Mouse (Mus musculus): ENCODE data around the gene Cmtm5. TPM values are rescaled to one million over a fixed set of nuclear protein-coding genes. Genes with fewer than 3 reads are reported as not detected.
"Not testable (repeated sequence)": the region's sequence is repeated elsewhere in the genome, so short reads cannot be mapped to it uniquely, and the experiment has no call there.

Cmtm5 gene
- polyA plus RNA-seq, 1 experiment = not detected

DNA sequence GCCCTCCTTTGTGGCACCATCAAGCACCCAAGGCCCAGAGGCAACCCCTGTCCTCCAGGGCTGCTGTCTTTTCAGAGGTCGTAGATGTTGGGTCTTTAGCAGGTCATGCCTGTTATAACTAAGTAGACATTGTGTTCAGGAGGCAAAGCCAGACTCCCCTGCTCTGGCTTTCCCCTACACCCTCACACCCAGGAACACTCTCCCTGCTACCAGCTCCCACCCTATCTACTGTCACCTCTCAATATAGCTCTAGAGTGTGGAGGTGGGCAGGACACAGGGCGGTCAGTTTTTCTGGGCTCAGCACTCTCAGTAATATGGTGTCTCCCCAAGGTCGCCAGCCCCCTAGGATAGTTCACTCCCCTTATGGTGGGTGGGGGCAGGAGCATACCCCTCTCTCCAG lies 31.8 kb downstream of the Cmtm5 start:
- no peaks in the 10 kb centered on the region for H3K36me3 ChIP-seq (ENCODE audit: control insufficient read depth, insufficient read depth, low read length)
- H3K27ac ChIP-seq (ENCODE audit: control insufficient read depth, insufficient read depth, low read depth, low read length) = no peak overlapping the region
- no peak for TF ChIP-seq POLR2A (IDR thresholded peaks at IDR 0.05; ENCODE audit: control insufficient read depth, low read depth, low read length)
- no peak for TF ChIP-seq CTCF (IDR thresholded peaks at IDR 0.05; ENCODE audit: control insufficient read depth, insufficient read depth, insufficient replicate concordance, low read depth, low read length)
- H3K4me3 ChIP-seq (ENCODE audit: control insufficient read depth, low read depth, low read length) = no peak overlapping the region
- H3K27me3 ChIP-seq (ENCODE audit: control insufficient read depth, insufficient read depth, low read length) = no peaks in the 10 kb centered on the region
- no peaks in the 10 kb centered on the region for H3K4me1 ChIP-seq (ENCODE audit: control insufficient read depth, insufficient read depth, low read length)

DNA sequence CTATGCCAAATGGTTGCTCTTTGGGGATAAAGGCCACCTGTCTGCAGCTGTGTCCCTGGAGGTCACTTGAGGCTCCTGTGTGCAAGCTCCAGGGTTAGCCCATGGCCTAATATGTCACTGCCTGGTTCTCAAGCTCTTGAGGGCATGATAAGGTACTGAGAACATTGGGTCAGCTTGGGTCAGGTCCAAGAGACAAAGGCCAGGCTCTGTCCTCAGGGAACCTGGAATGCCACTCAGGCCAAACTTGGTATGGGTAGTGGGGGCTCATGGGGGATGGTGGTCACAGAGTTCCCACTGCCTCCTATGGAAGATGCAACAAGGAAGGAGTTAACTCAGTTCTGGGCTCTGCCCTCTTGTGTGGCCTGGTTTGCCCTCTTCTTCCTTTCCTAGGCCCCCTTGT lies 32.3 kb downstream of the Cmtm5 start:
- H3K27me3 ChIP-seq (ENCODE audit: control insufficient read depth, insufficient read depth, low read length) = no peaks in the 10 kb centered on the region
- no peaks in the 10 kb centered on the region for H3K4me1 ChIP-seq (ENCODE audit: control insufficient read depth, insufficient read depth, low read length)
- no peaks in the 10 kb centered on the region for H3K36me3 ChIP-seq (ENCODE audit: control insufficient read depth, insufficient read depth, low read length)
- no peak overlapping the region for H3K4me3 ChIP-seq (ENCODE audit: control insufficient read depth, low read depth, low read length)
- TF ChIP-seq POLR2A (IDR thresholded peaks at IDR 0.05; ENCODE audit: control insufficient read depth, low read depth, low read length) = no peak
- no peak for TF ChIP-seq CTCF (IDR thresholded peaks at IDR 0.05; ENCODE audit: control insufficient read depth, insufficient read depth, insufficient replicate concordance, low read depth, low read length)
- H3K27ac ChIP-seq (ENCODE audit: control insufficient read depth, insufficient read depth, low read depth, low read length) = no peak overlapping the region

DNA sequence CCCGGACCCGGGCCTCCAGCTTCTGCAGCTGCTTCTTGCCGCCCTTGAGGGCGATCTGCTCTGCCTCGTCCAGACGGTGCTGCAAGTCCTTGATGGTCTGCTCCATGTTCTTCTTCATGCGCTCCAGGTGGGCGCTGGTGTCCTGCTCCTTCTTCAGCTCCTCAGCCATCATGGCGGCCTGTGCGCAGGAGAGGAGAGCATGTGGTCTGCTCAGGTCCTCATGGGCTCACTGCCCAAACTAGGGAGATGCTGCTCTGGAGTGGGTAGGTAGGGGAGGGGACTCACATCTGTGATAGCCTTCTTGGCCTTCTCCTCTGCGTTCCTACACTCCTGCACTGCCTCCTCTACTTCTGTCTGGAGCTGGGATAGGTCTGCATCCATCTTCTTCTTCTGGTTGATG lies 36.7 kb downstream of the Cmtm5 start:
- H3K4me1 ChIP-seq (ENCODE audit: control insufficient read depth, insufficient read depth, low read length) = not testable (repeated sequence)

DNA sequence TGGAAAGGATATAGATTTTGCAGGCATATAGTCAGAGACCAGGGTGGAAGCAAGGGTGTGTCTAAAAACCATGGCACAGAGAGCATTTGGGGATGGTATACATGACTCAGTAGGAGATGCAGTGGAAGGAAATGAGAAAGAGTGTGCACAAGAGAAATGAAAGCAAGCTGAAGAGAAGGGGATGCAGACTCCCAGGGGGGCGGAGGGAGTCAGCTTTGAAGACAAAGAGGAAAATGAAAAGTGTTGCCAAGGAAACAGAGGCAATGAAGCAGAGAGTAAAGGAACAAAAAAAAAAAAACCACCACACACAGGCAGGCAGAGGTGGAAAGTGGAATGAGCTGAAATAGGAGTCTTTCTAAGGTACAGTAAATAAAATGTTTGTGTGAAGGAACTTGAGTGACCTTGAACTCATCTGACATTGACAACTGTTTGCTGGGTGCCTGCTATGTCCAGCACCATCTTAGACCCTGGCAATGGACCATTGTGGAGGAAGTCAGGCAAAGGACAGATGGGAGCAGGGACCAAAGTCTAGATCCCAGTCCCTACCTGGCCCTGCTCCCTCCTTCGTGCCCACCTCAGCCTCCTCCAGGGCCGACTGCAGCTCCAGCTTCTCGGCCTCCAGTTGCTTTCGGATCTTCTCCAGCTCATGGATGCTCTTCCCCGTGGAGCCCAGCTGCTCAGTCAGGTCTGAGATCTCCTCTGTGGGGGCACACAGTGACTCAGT lies 38.2 kb downstream of the Cmtm5 start:
- H3K4me1 ChIP-seq (ENCODE audit: control insufficient read depth, insufficient read depth, low read length) = no peaks in the 10 kb centered on the region; the same call in 1 of the 2 replicates
- no peaks in the 10 kb centered on the region for H3K36me3 ChIP-seq (ENCODE audit: control insufficient read depth, insufficient read depth, low read length)
- no peak overlapping the region for H3K27ac ChIP-seq (ENCODE audit: control insufficient read depth, insufficient read depth, low read depth, low read length)
- no peaks in the 10 kb centered on the region for H3K27me3 ChIP-seq (ENCODE audit: control insufficient read depth, insufficient read depth, low read length)
- TF ChIP-seq CTCF (IDR thresholded peaks at IDR 0.05; ENCODE audit: control insufficient read depth, insufficient read depth, insufficient replicate concordance, low read depth, low read length) (no peak), POLR2A (IDR thresholded peaks at IDR 0.05; ENCODE audit: control insufficient read depth, low read depth, low read length) (no peak)
- H3K4me3 ChIP-seq (ENCODE audit: control insufficient read depth, low read depth, low read length) = no peak overlapping the region

More for the DNA sequence above, 36.7 kb downstream of the Cmtm5 start:
- H3K36me3 ChIP-seq (ENCODE audit: control insufficient read depth, insufficient read depth, low read length); H3K27ac ChIP-seq (ENCODE audit: control insufficient read depth, insufficient read depth, low read depth, low read length); H3K4me3 ChIP-seq (ENCODE audit: control insufficient read depth, low read depth, low read length); H3K27me3 ChIP-seq (ENCODE audit: control insufficient read depth, insufficient read depth, low read length): not testable (repeated sequence)

DNA sequence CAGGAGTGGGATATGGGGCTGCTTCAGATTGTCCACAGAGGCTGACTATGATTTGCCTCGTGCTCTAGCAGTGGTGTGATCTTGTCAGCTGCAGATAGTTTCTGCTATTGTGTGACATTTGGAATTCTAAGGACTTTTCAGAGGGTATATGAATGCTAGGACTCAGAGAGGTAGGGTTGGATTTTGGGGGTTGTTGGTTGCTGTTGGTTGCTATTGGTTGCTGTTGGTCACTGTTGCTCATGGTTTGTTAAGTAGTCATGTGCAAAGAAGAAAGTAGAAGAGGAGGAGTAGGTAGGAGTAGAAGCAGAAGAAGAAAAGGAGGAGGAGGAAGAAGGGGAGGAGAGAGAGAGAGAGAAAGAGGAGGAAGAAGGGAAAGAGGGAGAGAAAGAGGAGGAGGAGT lies 40.6 kb downstream of the Cmtm5 start, which contains the start of gene Gm17428:
TSS of gene Gm17428 (plus strand) at position 301 of the 400 bp plus-strand sequence.
- Histone ChIP-seq H3K27me3 (ENCODE audit: control insufficient read depth, insufficient read depth, low read length) (no peaks in the 10 kb centered on the region), H3K4me1 (ENCODE audit: control insufficient read depth, insufficient read depth, low read length) (no peaks in the 10 kb centered on the region; the same call in 1 of the 2 replicates), H3K27ac (ENCODE audit: control insufficient read depth, insufficient read depth, low read depth, low read length) (no peak within 1 kb of the TSS), H3K4me3 (ENCODE audit: control insufficient read depth, low read depth, low read length) (no peak within 1 kb of the TSS), H3K36me3 (ENCODE audit: control insufficient read depth, insufficient read depth, low read length) (no peaks in the 10 kb centered on the region)
- TF ChIP-seq POLR2A (IDR thresholded peaks at IDR 0.05; ENCODE audit: control insufficient read depth, low read depth, low read length) (no peak), CTCF (IDR thresholded peaks at IDR 0.05; ENCODE audit: control insufficient read depth, insufficient read depth, insufficient replicate concordance, low read depth, low read length) (no peak)

DNA sequence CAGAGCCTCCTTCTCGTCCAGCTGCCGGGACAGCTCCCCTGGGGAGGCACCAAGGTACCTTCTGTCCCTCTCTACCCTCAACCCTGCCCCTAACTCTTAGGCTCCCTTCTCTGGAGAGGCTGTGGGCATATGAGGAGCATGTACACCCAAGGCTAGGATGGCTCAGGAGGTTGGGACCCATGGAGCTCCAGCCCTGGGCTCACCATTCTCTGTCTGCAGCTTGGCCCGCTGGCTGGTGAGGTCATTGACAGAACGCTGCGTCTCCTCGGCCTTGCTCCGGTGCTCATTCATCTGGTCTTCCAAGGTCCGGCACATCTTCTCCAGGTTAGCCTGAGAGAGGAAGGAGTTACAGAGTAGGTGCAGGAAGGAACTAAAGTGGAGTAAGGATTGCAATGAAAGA lies 42.6 kb downstream of the Cmtm5 start:
- Histone ChIP-seq H3K4me3 (ENCODE audit: control insufficient read depth, low read depth, low read length) (no peak overlapping the region), H3K27ac (ENCODE audit: control insufficient read depth, insufficient read depth, low read depth, low read length) (no peak overlapping the region), H3K27me3 (ENCODE audit: control insufficient read depth, insufficient read depth, low read length) (no peaks in the 10 kb centered on the region), H3K36me3 (ENCODE audit: control insufficient read depth, insufficient read depth, low read length) (no peaks in the 10 kb centered on the region), H3K4me1 (ENCODE audit: control insufficient read depth, insufficient read depth, low read length) (no peaks in the 10 kb centered on the region; the same call in 1 of the 2 replicates)
- no peak for TF ChIP-seq POLR2A (IDR thresholded peaks at IDR 0.05; ENCODE audit: control insufficient read depth, low read depth, low read length)
- no peak for TF ChIP-seq CTCF (IDR thresholded peaks at IDR 0.05; ENCODE audit: control insufficient read depth, insufficient read depth, insufficient replicate concordance, low read depth, low read length)

DNA sequence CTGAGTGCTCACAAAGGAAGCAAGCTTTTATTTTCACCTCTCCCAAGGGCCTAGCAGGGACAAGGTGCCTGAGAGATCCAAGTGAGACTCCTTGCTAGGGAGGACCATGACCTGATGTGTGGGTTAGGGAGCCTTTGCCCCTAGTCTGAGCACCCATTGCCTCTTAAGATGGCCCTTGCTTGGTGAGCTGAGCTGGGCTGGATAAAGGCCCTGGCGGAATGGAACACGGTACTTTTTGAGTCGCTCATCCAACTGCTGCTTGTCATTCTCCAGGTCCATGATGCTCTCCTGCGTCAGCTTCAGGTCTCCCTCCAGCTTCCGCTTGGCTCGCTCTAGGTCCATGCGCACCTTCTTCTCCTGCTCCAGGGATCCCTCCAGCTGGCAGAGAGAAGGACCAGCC lies 45.9 kb downstream of the Cmtm5 start:
- Histone ChIP-seq H3K4me1 (ENCODE audit: control insufficient read depth, insufficient read depth, low read length) (no peaks in the 10 kb centered on the region; the same call in 1 of the 2 replicates), H3K27me3 (ENCODE audit: control insufficient read depth, insufficient read depth, low read length) (no peaks in the 10 kb centered on the region), H3K36me3 (ENCODE audit: control insufficient read depth, insufficient read depth, low read length) (no peaks in the 10 kb centered on the region), H3K4me3 (ENCODE audit: control insufficient read depth, low read depth, low read length) (no peak overlapping the region), H3K27ac (ENCODE audit: control insufficient read depth, insufficient read depth, low read depth, low read length) (no peak overlapping the region)
- no peak for TF ChIP-seq CTCF (IDR thresholded peaks at IDR 0.05; ENCODE audit: control insufficient read depth, insufficient read depth, insufficient replicate concordance, low read depth, low read length)
- no peak for TF ChIP-seq POLR2A (IDR thresholded peaks at IDR 0.05; ENCODE audit: control insufficient read depth, low read depth, low read length)

DNA sequence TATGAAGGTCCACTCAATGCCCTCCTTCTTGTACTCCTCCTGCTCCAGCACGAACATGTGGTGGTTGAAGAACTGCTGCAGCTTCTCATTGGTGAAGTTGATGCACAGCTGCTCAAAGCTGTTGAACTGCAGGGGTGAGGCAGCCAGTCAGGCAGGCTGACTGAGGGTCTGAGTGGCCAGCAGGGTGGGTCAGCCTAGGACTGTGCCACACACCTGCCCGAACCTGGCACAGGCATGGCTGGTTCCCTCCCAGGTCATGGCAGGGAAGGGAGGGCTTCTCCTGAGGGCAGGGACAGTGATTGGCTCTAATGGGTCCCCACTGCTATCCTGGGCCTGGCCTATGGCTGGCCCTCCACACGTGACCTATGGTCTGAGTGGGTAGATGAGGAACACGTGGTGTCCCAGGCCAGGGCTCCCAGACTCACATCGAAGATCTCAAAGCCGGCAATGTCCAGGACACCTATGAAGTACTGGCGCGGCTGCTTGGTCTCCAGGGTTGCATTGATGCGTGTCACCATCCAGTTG lies 52.4 kb downstream of the Cmtm5 start:
- H3K4me1 ChIP-seq (ENCODE audit: control insufficient read depth, insufficient read depth, low read length); H3K27ac ChIP-seq (ENCODE audit: control insufficient read depth, insufficient read depth, low read depth, low read length); H3K36me3 ChIP-seq (ENCODE audit: control insufficient read depth, insufficient read depth, low read length); H3K27me3 ChIP-seq (ENCODE audit: control insufficient read depth, insufficient read depth, low read length); H3K4me3 ChIP-seq (ENCODE audit: control insufficient read depth, low read depth, low read length): not testable (repeated sequence)

Other genes with a start within 250 kb of the Cmtm5 start
- 117 and 121 TPM in 2 replicates for gene Acin1, start 249.3 kb upstream of the Cmtm5 start, polyA plus RNA-seq (2012; rRNA removed)
- 0.22 and 0.32 TPM in 2 replicates for gene Gm29776, start 237.4 kb upstream of the Cmtm5 start, polyA plus RNA-seq (2012; rRNA removed)
- gene Cebpe, start 224.1 kb upstream of the Cmtm5 start, polyA plus RNA-seq (2012; rRNA removed) = 0.22 and 0.32 TPM in 2 replicates
- 18.8 and 27.5 TPM in 2 replicates for gene Slc7a8, start 154.3 kb upstream of the Cmtm5 start, polyA plus RNA-seq (2012; rRNA removed)
- gene Rnf212b, start 122.1 kb upstream of the Cmtm5 start, polyA plus RNA-seq (2012; rRNA removed) = 9.1 and 9.5 TPM in 2 replicates
- 94.0 and 97.4 TPM in 2 replicates for gene Homez, start 65.3 kb upstream of the Cmtm5 start, polyA plus RNA-seq (2012; rRNA removed)
- gene Ppp1r3e, start 58.7 kb upstream of the Cmtm5 start, polyA plus RNA-seq (2012; rRNA removed) = 5.4 TPM in 2 replicates
- gene Bcl2l2, start 52.9 kb upstream of the Cmtm5 start, polyA plus RNA-seq (2012; rRNA removed) = 29.4 and 31.2 TPM in 2 replicates
- 2.0 and 2.2 TPM in 2 replicates for gene Gm20521, start 52.8 kb upstream of the Cmtm5 start, polyA plus RNA-seq (2012; rRNA removed)
- 341 and 429 TPM in 2 replicates for gene Pabpn1, start 43.8 kb upstream of the Cmtm5 start, polyA plus RNA-seq (2012; rRNA removed)
- 27.3 and 27.8 TPM in 2 replicates for gene Slc22a17, start 23.1 kb upstream of the Cmtm5 start, polyA plus RNA-seq (2012; rRNA removed)
- 1.6 and 1.7 TPM in 2 replicates for gene Efs, start 10.1 kb upstream of the Cmtm5 start, polyA plus RNA-seq (2012; rRNA removed)
- not detected in 2 replicates for gene Il25, start 3.6 kb upstream of the Cmtm5 start, polyA plus RNA-seq (2012; rRNA removed)
- gene Myh6, start 30.7 kb downstream of the Cmtm5 start, polyA plus RNA-seq (2012; rRNA removed) = 0.40 and 1.4 TPM in 2 replicates
- not detected in 2 replicates for gene Gm17428, start 40.7 kb downstream of the Cmtm5 start, polyA plus RNA-seq (2012; rRNA removed)
- 0.75 and 1.9 TPM in 2 replicates for gene Myh7, start 58.4 kb downstream of the Cmtm5 start, polyA plus RNA-seq (2012; rRNA removed)
- 10.6 and 13.1 TPM in 2 replicates for gene Ngdn, start 79.2 kb downstream of the Cmtm5 start, polyA plus RNA-seq (2012; rRNA removed)
- gene Zfhx2, start 156.1 kb downstream of the Cmtm5 start, polyA plus RNA-seq (2012; rRNA removed) = 3.8 and 4.4 TPM in 2 replicates
- gene Thtpa, start 158.5 kb downstream of the Cmtm5 start, polyA plus RNA-seq (2012; rRNA removed) = 4.6 and 4.9 TPM in 2 replicates
- gene Ap1g2, start 170.3 kb downstream of the Cmtm5 start, polyA plus RNA-seq (2012; rRNA removed) = 3.0 and 4.0 TPM in 2 replicates
- 6.6 and 7.4 TPM in 2 replicates for gene Jph4, start 180.7 kb downstream of the Cmtm5 start, polyA plus RNA-seq (2012; rRNA removed)

All from testis, adult 2 months (tissue).